Mouse (Mus musculus) testis, adult 2 months (tissue): Measurements from ENCODE around the gene Fam234b.

Experiments
- CTCF ChIP-seq: fragments of 200-500 bp; IDR thresholded peaks from 2 replicates; pipeline ENCODE4 v1.5.1; 2012; ENCODE audit warnings: low read depth, mild to moderate bottlenecking, inconsistent platforms, low read length, moderate library complexity; ENCODE audit not compliant: control insufficient read depth, insufficient read depth, insufficient replicate concordance
- POLR2A ChIP-seq: fragments of 200-500 bp; IDR thresholded peaks from 2 replicates; pipeline ENCODE4 v1.6.1; 2012; ENCODE audit warnings: low read depth, mild to moderate bottlenecking, inconsistent platforms, low read length, moderate library complexity; ENCODE audit not compliant: control insufficient read depth

DNA sequence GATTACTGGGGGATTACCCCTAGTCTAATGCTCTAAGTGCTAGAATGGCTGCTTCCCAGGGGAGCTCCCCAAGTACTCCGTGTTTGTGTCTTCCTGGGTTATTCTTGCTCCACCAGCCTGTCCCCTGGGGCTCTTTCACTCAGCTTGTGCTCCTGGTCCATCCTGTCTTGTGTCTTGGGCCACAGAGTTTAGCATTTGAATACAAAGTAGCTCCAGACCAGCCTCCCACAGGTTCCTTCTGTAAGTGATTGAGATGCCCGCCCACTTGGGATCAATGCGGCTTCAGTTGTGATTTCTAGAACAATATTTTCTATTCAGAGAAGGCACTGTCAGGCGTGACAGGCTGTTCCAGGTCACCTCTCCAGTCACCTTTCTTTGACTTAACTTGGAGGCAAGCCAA is 4.0 kb upstream of the Fam234b start:
- no peak for TF ChIP-seq CTCF
- no peak for TF ChIP-seq POLR2A
